Mouse (Mus musculus) hindbrain, embryonic 13.5 days (tissue): ENCODE measurements around the gene Nsmce3. TPM values are rescaled to one million over a fixed set of nuclear protein-coding genes. Genes with fewer than 3 reads are reported as not detected.

Experiments used
- ATAC-seq: fragments of 200-750 bp; cut with Nextera tagmentation; 2 replicates; pipeline ENCODE4 v1.8.0; 2017; ENCODE audit warnings: moderate TSS enrichment; ENCODE audit not compliant: low FRiP score
- H3K27ac ChIP-seq: fragments of 300-500 bp; sonication (generic); 2 replicates; pipeline ENCODE4 v1.5.1; 2015; ENCODE audit warnings: inconsistent platforms, mild to moderate bottlenecking, moderate library complexity
- H3K27me3 ChIP-seq: fragments of 300-500 bp; sonication (generic); 2 replicates; pipeline ENCODE4 v1.6.1; 2015; ENCODE audit warnings: mild to moderate bottlenecking, inconsistent platforms
- H3K36me3 ChIP-seq: fragments of 300-500 bp; sonication (generic); 2 replicates; pipeline ENCODE4 v1.6.1; 2015; ENCODE audit warnings: mild to moderate bottlenecking, inconsistent platforms
- H3K4me1 ChIP-seq: fragments of 300-500 bp; sonication (generic); replicated peaks from 2 replicates; pipeline ENCODE4 v1.6.1; 2015; ENCODE audit warnings: inconsistent platforms
- H3K4me2 ChIP-seq: fragments of 300-500 bp; sonication (generic); 2 replicates; pipeline ENCODE4 v1.6.1; 2015; ENCODE audit warnings: inconsistent platforms, mild to moderate bottlenecking, moderate library complexity
- H3K4me3 ChIP-seq: fragments of 300-500 bp; sonication (generic); 2 replicates; pipeline ENCODE4 v1.5.1; 2015; ENCODE audit warnings: mild to moderate bottlenecking, inconsistent platforms
- H3K9ac ChIP-seq: fragments of 300-500 bp; sonication (generic); 2 replicates; pipeline ENCODE4 v1.6.1; 2015; ENCODE audit warnings: mild to moderate bottlenecking, inconsistent platforms
- H3K9me3 ChIP-seq: fragments of 300-500 bp; sonication (generic); 2 replicates; pipeline ENCODE4 v1.6.1; 2016; ENCODE audit warnings: inconsistent platforms
- WGBS: fragments of 180-500 bp; shearing (Covaris S2); methylation state at CpG from one replicate; pipeline ENCODE4 v1.1.7; 2015; 5-methylcytosine and 5-hydroxymethylcytosine counted together
- polyA plus RNA-seq: library from polyadenylated mRNA; unstranded; fragments of >200 nt; fragmentation: Nextera tagmentation; extraction: Ambion mirVana; gene quantifications from 2 replicates; pipeline ENCODE4 v1.2.1, GENCODE M21; 2015

The Nsmce3 gene
- polyA plus RNA-seq, 1 experiment from 2014 or later = 10.8 TPM

DNA sequence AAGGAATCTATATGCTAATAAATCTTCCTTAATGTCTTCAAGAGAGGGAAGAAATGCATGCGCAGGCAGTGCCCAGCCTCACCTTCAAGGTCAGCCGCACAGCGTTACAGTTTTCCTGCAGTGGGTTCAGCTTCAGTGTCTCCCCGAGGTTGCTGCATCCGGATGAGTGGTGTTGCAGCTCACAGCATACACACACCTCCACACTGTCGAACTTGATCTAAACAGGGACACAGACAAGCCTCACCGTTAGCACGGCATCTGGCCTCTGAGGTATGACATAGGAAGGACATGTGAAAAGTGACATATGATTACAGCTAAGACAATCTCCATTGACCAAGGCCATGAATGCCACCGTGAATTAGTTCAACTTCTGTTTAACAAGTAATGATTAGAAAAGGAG is 53.1 kb downstream of the Nsmce3 start:
- H3K27me3 ChIP-seq = no peaks in the 10 kb centered on the region
- H3K4me1 ChIP-seq = no peaks in the 10 kb centered on the region
- no peaks in the 10 kb centered on the region for H3K36me3 ChIP-seq
- H3K9ac ChIP-seq = no peak overlapping the region
- WGBS = 81% methylated on average over 9 of the region's 9 CpGs
- no peaks in the 10 kb centered on the region for H3K9me3 ChIP-seq
- no peak for ATAC-seq
- no peak overlapping the region for H3K4me2 ChIP-seq
- no peak overlapping the region for H3K4me3 ChIP-seq
- H3K27ac ChIP-seq = no peak overlapping the region; the same call in 1 of the 2 replicates
